Mouse (Mus musculus) hindbrain, embryonic 13.5 days (tissue): ENCODE measurements around the gene Epha5. TPM values are rescaled to one million over a fixed set of nuclear protein-coding genes. Genes with fewer than 3 reads are reported as not detected.

ENCODE experiments used
- ATAC-seq: fragments of 200-750 bp; cut with Nextera tagmentation; 2 replicates; pipeline ENCODE4 v1.8.0; 2017; ENCODE audit warnings: moderate TSS enrichment; ENCODE audit not compliant: low FRiP score
- H3K27ac ChIP-seq: fragments of 300-500 bp; sonication (generic); 2 replicates; pipeline ENCODE4 v1.5.1; 2015; ENCODE audit warnings: inconsistent platforms, mild to moderate bottlenecking, moderate library complexity
- H3K27me3 ChIP-seq: fragments of 300-500 bp; sonication (generic); 2 replicates; pipeline ENCODE4 v1.6.1; 2015; ENCODE audit warnings: mild to moderate bottlenecking, inconsistent platforms
- H3K36me3 ChIP-seq: fragments of 300-500 bp; sonication (generic); 2 replicates; pipeline ENCODE4 v1.6.1; 2015; ENCODE audit warnings: mild to moderate bottlenecking, inconsistent platforms
- H3K4me1 ChIP-seq: fragments of 300-500 bp; sonication (generic); replicated peaks from 2 replicates; pipeline ENCODE4 v1.6.1; 2015; ENCODE audit warnings: inconsistent platforms
- H3K4me2 ChIP-seq: fragments of 300-500 bp; sonication (generic); 2 replicates; pipeline ENCODE4 v1.6.1; 2015; ENCODE audit warnings: inconsistent platforms, mild to moderate bottlenecking, moderate library complexity
- H3K4me3 ChIP-seq: fragments of 300-500 bp; sonication (generic); 2 replicates; pipeline ENCODE4 v1.5.1; 2015; ENCODE audit warnings: mild to moderate bottlenecking, inconsistent platforms
- H3K9ac ChIP-seq: fragments of 300-500 bp; sonication (generic); 2 replicates; pipeline ENCODE4 v1.6.1; 2015; ENCODE audit warnings: mild to moderate bottlenecking, inconsistent platforms
- H3K9me3 ChIP-seq: fragments of 300-500 bp; sonication (generic); 2 replicates; pipeline ENCODE4 v1.6.1; 2016; ENCODE audit warnings: inconsistent platforms
- WGBS: fragments of 180-500 bp; shearing (Covaris S2); methylation state at CpG from one replicate; pipeline ENCODE4 v1.1.7; 2015; 5-methylcytosine and 5-hydroxymethylcytosine counted together
- polyA plus RNA-seq: library from polyadenylated mRNA; unstranded; fragments of >200 nt; fragmentation: Nextera tagmentation; extraction: Ambion mirVana; gene quantifications from 2 replicates; pipeline ENCODE4 v1.2.1, GENCODE M21; 2015

Epha5 gene
- polyA plus RNA-seq, 1 experiment from 2014 or later = 72.8 TPM

- H3K27ac ChIP-seq = no peak overlapping the region
- no peak for ATAC-seq
- no peaks in the 10 kb centered on the region for H3K9me3 ChIP-seq
- H3K9ac ChIP-seq = no peak overlapping the region
- no peaks in the 10 kb centered on the region for H3K27me3 ChIP-seq
- H3K4me1 ChIP-seq = no peaks in the 10 kb centered on the region
- 72% methylated on average over 5 of the region's 5 CpGs for WGBS
- no peak overlapping the region for H3K4me2 ChIP-seq
- no peak overlapping the region for H3K4me3 ChIP-seq
- H3K36me3 ChIP-seq = no peaks in the 10 kb centered on the region
Measured at GRCm38 (mm10) chr5:84353069-84353468, 64.1 kb downstream of the Epha5 start.

- ATAC-seq = no peak
- no peaks in the 10 kb centered on the region for H3K4me1 ChIP-seq
- H3K9me3 ChIP-seq = no peaks in the 10 kb centered on the region
- H3K27ac ChIP-seq = no peak overlapping the region
- no peak overlapping the region for H3K4me3 ChIP-seq
- H3K27me3 ChIP-seq = no peaks in the 10 kb centered on the region
- H3K9ac ChIP-seq = no peak overlapping the region
- no peak overlapping the region for H3K4me2 ChIP-seq
- H3K36me3 ChIP-seq = no peaks in the 10 kb centered on the region
- WGBS = 90% methylated on average over 2 of the region's 2 CpGs
Measured at GRCm38 (mm10) chr5:84346728-84347499, 70.3 kb downstream of the Epha5 start.

DNA sequence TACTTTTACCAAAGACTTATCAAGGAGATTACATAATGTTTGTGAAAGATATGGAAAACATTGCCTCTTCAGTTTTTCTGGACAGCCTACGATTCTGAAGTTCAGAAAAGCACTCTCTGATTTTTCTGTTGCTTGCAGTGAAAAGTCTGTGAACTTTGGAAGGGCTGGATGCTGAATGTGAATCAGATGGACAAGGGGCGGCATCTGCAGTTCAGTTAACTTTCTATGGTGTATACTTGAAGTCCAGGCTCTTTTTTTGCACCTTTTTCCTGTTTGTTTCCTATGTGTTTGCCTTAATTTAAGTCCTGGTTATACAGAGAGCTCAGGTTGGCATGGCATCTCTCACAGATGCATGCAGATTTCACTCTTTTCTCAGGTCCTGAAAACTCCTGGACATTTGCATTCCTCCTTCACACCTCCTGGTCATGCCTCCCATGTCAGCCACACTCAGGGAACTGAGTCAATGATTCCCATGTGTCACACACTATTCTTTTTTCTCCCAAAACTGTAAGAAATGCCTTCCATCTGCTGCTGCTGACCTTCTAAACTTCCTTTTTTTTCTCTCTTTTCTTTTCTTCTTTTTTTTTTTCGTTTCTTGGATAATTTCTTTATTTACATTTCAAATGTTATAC lies 81.2 kb downstream of the Epha5 start:
- WGBS = 79% methylated on average over 3 of the region's 3 CpGs
- ATAC-seq = no peak
- no peak overlapping the region for H3K4me3 ChIP-seq

GRCm38 (mm10) chr5:84334481-84334880 lies 82.7 kb downstream of the Epha5 start:
- Histone ChIP-seq H3K4me2 (no peak overlapping the region), H3K9ac (no peak overlapping the region), H3K27me3 (no peaks in the 10 kb centered on the region), H3K36me3 (0 out of 2 replicates have a peak, but pooled peaks cover 3% of the 10 kb centered on the region), H3K4me1 (no peaks in the 10 kb centered on the region), H3K27ac (no peak overlapping the region), H3K4me3 (no peak overlapping the region), H3K9me3 (no peaks in the 10 kb centered on the region; the same call in 1 of the 2 replicates)
- no peak for ATAC-seq
- WGBS = 86% methylated on average over 6 of the region's 6 CpGs

More for the DNA sequence above, 81.2 kb downstream of the Epha5 start:
- Histone ChIP-seq H3K36me3 (0 out of 2 replicates have a peak, but pooled peaks cover 3% of the 10 kb centered on the region), H3K4me2 (no peak overlapping the region), H3K27ac (no peak overlapping the region), H3K27me3 (no peaks in the 10 kb centered on the region), H3K9ac (no peak overlapping the region), H3K9me3 (no peaks in the 10 kb centered on the region; the same call in 1 of the 2 replicates), H3K4me1 (no peaks in the 10 kb centered on the region)

DNA sequence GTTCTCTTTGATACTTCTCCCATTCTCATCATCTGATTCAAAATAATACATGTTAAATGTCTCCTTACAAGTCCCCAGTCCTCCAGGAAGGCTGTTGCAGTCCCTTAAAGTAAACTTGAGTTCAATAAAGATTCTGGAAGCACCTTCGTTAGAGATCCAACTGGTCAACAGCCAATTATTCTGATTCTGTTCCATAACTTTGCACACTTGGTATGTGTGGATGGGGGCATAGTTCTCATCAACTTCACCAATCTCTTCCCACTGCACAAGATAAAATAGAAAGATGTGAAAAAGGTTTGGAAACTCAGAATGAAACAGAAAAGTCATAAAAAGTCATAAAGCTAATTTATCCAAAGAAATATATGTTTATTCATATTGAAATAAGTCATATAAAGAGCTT lies 85.6 kb downstream of the Epha5 start:
- H3K36me3 ChIP-seq = 0 out of 2 replicates have a peak, but pooled peaks cover 3% of the 10 kb centered on the region
- no peak overlapping the region for H3K27ac ChIP-seq
- no peak overlapping the region for H3K4me3 ChIP-seq
- no peaks in the 10 kb centered on the region for H3K9me3 ChIP-seq
- H3K4me1 ChIP-seq = no peaks in the 10 kb centered on the region
- 97% methylated on average over 1 of the region's 1 CpGs for WGBS
- no peaks in the 10 kb centered on the region for H3K27me3 ChIP-seq
- H3K4me2 ChIP-seq = no peak overlapping the region
- no peak overlapping the region for H3K9ac ChIP-seq
- ATAC-seq = no peak

- ATAC-seq = no peak
- Histone ChIP-seq H3K9me3 (no peaks in the 10 kb centered on the region), H3K27me3 (no peaks in the 10 kb centered on the region), H3K4me3 (no peak overlapping the region), H3K4me2 (no peak overlapping the region), H3K36me3 (no peaks in the 10 kb centered on the region), H3K9ac (no peak overlapping the region), H3K4me1 (0 out of 2 replicates have a peak, but pooled peaks cover 5% of the 10 kb centered on the region), H3K27ac (no peak overlapping the region)
- WGBS = 53% methylated on average over 1 of the region's 1 CpGs
Measured at GRCm38 (mm10) chr5:84320553-84320952, 96.6 kb downstream of the Epha5 start.

GRCm38 (mm10) chr5:84320138-84320537 lies 97.0 kb downstream of the Epha5 start:
- no peak overlapping the region for H3K9ac ChIP-seq
- no peak overlapping the region for H3K4me2 ChIP-seq
- H3K36me3 ChIP-seq = no peaks in the 10 kb centered on the region
- no peaks in the 10 kb centered on the region for H3K9me3 ChIP-seq
- ATAC-seq = no peak
- WGBS = 23% methylated on average over 4 of the region's 4 CpGs
- no peaks in the 10 kb centered on the region for H3K27me3 ChIP-seq
- H3K4me1 ChIP-seq = 0 out of 2 replicates have a peak, but pooled peaks cover 5% of the 10 kb centered on the region
- no peak overlapping the region for H3K4me3 ChIP-seq
- H3K27ac ChIP-seq = no peak overlapping the region

GRCm38 (mm10) chr5:84318814-84319340 lies 98.3 kb downstream of the Epha5 start:
- Histone ChIP-seq H3K27ac (no peak overlapping the region), H3K27me3 (no peaks in the 10 kb centered on the region), H3K4me3 (no peak overlapping the region), H3K9ac (no peak overlapping the region), H3K9me3 (no peaks in the 10 kb centered on the region), H3K36me3 (no peaks in the 10 kb centered on the region), H3K4me1 (0 out of 2 replicates have a peak, but pooled peaks cover 5% of the 10 kb centered on the region), H3K4me2 (no peak overlapping the region)
- 43% methylated on average over 8 of the region's 8 CpGs for WGBS
- ATAC-seq = 0 out of 2 replicates have a peak, but pooled peaks have one; percentile 27

- Histone ChIP-seq H3K9ac (no peak overlapping the region), H3K36me3 (no peaks in the 10 kb centered on the region), H3K27me3 (no peaks in the 10 kb centered on the region), H3K4me3 (no peak overlapping the region), H3K4me1 (0 out of 2 replicates have a peak, but pooled peaks cover 5% of the 10 kb centered on the region), H3K4me2 (no peak overlapping the region), H3K27ac (no peak overlapping the region), H3K9me3 (no peaks in the 10 kb centered on the region)
- no peak for ATAC-seq
- 74% methylated on average over 4 of the region's 4 CpGs for WGBS
Measured at GRCm38 (mm10) chr5:84317839-84318238, 99.3 kb downstream of the Epha5 start.

DNA sequence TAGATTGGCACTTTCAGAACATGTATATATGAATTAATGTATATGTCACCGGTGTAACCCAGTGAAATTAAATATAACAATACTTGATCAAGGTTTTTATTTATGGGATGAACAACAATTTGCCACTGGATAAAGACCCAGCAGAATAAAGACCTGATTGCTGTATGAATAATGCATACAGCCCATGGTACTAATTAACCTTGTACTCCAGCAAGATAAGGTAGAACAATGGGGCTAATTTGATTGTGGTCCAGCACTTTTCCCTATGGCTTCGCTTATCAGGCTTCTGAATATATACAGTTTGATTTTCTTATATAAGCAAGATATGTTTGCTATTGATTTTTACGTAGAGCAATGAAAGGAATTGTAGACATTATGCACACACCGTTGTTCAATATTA lies 103.6 kb downstream of the Epha5 start:
- Histone ChIP-seq H3K36me3 (no peaks in the 10 kb centered on the region), H3K4me2 (no peak overlapping the region), H3K9ac (no peak overlapping the region), H3K27me3 (no peaks in the 10 kb centered on the region), H3K4me1 (no peaks in the 10 kb centered on the region), H3K4me3 (no peak overlapping the region), H3K9me3 (no peaks in the 10 kb centered on the region), H3K27ac (no peak overlapping the region)
- 53% methylated on average over 4 of the region's 4 CpGs for WGBS
- no peak for ATAC-seq

DNA sequence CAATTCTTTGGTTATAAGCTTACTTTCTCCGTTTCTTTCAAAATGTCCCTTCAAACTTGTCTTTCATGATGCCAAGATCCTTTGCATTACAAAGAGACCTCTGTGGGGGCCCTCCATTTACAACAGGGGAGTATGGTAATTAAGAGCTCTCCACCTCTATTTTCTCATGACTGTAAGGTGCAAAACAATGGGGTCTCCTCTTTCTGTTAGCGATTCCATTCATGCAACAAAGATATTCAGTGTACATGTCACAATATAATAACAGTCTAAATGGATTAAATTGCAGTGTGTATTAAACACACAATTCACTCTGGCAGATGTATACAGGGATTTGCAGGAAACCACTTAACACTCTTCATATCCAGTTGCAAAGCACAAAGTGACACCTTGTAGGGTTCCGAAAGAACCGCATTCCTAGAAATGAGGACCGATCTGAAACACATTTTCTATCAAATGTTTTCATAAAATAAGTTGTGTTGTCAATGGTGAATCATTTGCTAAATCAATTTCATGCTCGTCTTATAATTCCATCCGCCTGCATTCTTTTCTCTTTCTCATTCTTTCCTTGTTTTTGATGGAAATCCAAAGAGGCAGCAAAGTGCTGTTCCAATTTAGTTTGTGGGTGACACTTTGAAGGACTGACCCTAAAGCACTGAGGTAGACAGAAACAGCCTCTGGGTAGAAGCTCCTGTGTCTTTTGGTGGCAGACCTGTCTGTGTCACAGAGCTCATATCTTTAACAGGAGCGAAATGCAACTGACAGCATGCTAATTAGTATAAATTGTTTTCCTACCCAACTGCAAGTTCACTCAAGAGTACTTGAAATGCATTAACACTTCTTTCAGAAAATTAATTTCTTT lies 118.1 kb downstream of the Epha5 start:
- Histone ChIP-seq H3K27me3 (no peaks in the 10 kb centered on the region), H3K4me1 (peaks cover 8% of the 10 kb centered on the region), H3K36me3 (no peaks in the 10 kb centered on the region), H3K4me2 (peak overlapping the region; percentile 29), H3K4me3 (no peak overlapping the region), H3K27ac (no peak overlapping the region), H3K9ac (no peak overlapping the region), H3K9me3 (no peaks in the 10 kb centered on the region)
- 16% methylated on average over 8 of the region's 8 CpGs for WGBS
- ATAC-seq = peak; percentile 49; the same call in 1 of the 2 replicates
